Mouse (Mus musculus): ENCODE results near the gene Mdga1.

Mdga1 gene

GRCm38 (mm10) chr17:29886655-29887251 lies 83.1 kb downstream of the Mdga1 start:
- peak; percentile 57 for DNase-seq (ENCODE audit: low read depth, low spot score)

- no peak for DNase-seq (ENCODE audit: low read depth, low spot score)
These were observed 83.8 kb downstream of the Mdga1 start for GRCm38 (mm10) chr17:29886061-29886460.

DNA sequence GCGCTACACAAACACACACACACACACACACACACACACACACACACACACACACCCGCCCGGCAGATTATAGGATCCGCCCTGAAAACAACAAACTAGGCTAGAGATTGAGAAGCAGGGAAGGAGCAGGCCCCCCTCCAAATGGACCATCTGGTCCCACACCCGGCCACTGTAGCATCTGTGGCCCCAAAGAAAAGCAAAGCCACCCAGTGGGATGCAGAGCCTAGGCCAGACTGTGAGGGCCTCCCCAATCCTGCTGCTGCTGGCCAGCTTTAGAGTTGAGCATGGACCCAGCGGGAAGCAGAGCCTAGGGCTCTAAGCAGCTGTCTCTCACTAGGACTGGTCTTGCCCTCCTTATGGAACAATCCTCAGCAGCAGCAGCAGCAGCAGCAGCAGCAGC lies 85.3 kb downstream of the Mdga1 start:
- no peak for DNase-seq (ENCODE audit: low read depth, low spot score)

- DNase-seq (ENCODE audit: low read depth, low spot score): no peak
These were observed 86.5 kb downstream of the Mdga1 start for GRCm38 (mm10) chr17:29883351-29883750.

- DNase-seq (ENCODE audit: low read depth, low spot score): peak; percentile 73
These were observed 87.0 kb downstream of the Mdga1 start for GRCm38 (mm10) chr17:29882885-29883284.

GRCm38 (mm10) chr17:29880251-29880650 lies 89.6 kb downstream of the Mdga1 start:
- DNase-seq (ENCODE audit: low read depth, low spot score): peak; percentile 90

DNA sequence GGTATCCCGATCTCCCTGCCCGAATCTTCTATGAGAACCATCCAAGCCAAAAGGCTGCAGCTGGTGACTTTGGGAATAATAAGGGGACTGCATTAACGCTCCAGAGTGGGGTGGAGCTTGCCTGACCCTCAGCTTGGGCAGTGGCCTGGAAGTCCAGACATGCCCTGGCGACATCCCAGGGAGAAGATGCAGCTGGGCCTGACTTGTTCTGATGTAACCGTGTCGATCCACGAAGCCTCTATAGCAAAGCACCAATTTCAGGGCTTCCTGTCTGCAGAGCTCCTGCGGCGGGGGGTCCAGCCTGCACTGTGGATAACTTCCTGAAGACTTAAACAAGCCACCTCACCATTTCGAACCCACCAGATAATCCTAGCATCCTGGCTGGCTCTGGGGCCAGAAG lies 90.9 kb downstream of the Mdga1 start:
- DNase-seq (ENCODE audit: low read depth, low spot score): no peak

GRCm38 (mm10) chr17:29874082-29874679 lies 95.7 kb downstream of the Mdga1 start:
- no peak for DNase-seq (ENCODE audit: low read depth, low spot score)

GRCm38 (mm10) chr17:29873580-29874015 lies 96.3 kb downstream of the Mdga1 start:
- DNase-seq (ENCODE audit: low read depth, low spot score): no peak

- peak; percentile 95 for DNase-seq (ENCODE audit: low read depth, low spot score)
These were observed 99.6 kb downstream of the Mdga1 start for GRCm38 (mm10) chr17:29870316-29870715.

DNA sequence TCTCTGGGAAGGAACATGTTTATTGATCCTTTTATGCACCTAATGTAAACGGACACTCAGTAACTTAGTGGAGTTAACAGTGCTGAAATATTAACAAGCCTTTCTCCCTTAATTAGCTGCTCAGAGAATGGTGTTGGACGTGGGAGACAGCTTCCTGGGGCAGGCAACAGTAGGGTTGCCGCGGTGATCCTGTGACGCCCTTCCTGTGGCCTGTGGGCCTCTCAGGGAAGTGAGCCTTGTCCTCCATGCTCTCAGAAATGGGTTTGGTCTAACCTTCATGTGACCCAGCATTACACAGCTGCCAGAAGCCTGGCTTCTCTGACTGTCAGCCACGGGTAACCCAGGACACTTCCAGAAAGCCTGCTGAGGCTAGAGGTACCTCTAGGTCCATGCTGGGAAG lies 104.0 kb downstream of the Mdga1 start:
- no peak for DNase-seq (ENCODE audit: low read depth, low spot score)

- peak; percentile 66 for DNase-seq (ENCODE audit: low read depth, low spot score)
These were observed 105.4 kb downstream of the Mdga1 start for GRCm38 (mm10) chr17:29864440-29864839.

- no peak for DNase-seq (ENCODE audit: low read depth, low spot score)
These were observed 110.1 kb downstream of the Mdga1 start for GRCm38 (mm10) chr17:29859788-29860283.

GRCm38 (mm10) chr17:29858764-29859163 lies 111.1 kb downstream of the Mdga1 start:
- DNase-seq (ENCODE audit: low read depth, low spot score): peak; percentile 77

- no peak for DNase-seq (ENCODE audit: low read depth, low spot score)
These were observed 113.9 kb downstream of the Mdga1 start for GRCm38 (mm10) chr17:29855702-29856580.

DNA sequence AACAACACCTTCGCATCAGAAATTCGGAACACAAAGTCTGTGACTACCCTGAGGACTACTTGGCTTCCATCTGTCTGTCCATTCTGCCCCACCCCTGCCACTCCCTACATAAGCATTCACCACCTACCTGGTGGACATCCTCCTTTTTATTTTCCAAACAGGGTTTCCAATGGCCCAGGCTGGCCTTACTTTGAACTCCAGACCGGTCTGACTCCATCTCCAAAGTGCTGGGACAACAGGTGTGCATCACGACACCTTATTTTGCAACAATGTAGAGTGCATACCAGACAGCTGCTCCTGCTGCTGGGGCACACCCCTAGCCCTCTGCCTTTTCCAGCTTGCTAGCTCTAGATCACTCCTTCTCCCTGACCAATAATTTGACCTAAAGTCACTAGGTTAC lies 115.1 kb downstream of the Mdga1 start:
- peak; percentile 58 for DNase-seq (ENCODE audit: low read depth, low spot score)

- no peak for DNase-seq (ENCODE audit: low read depth, low spot score)
These were observed 115.5 kb downstream of the Mdga1 start for GRCm38 (mm10) chr17:29854388-29854787.

DNA sequence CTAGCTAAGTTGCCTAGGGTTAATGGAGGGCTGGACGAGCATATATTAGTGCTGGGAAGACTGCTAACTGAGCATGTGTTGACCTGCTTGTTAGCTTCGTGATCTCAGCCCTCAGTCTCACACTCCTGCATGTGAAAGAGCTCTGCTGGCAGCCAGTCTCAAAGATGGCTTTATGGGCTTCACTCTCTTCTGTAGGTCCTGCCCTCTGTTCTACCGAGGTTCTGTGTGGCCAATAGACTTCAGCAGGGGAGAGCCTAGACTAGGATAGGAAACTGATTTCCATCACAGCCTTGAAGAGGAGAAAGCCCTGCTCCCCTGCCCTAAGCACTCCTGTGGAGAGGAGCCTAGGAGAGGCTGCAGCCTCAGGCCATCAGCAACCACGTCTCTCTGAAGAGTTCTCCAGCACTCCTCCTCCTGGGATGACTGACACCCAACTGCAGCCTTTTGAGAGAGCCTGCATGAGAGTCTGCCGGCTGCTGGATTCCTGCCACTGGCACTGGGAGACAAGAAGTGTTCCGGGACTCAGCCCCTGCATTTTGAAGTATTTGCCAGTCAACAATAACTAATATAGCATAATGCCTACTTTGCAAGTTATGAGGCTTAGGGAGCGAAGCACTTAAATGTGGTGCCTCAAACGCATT lies 116.9 kb downstream of the Mdga1 start:
- peak; percentile 88 for DNase-seq (ENCODE audit: low read depth, low spot score)

GRCm38 (mm10) chr17:29849436-29849797 lies 120.5 kb downstream of the Mdga1 start:
- no peak for DNase-seq (ENCODE audit: low read depth, low spot score)

GRCm38 (mm10) chr17:29848793-29849435 lies 121.0 kb downstream of the Mdga1 start:
- peak; percentile 93 for DNase-seq (ENCODE audit: low read depth, low spot score)

DNA sequence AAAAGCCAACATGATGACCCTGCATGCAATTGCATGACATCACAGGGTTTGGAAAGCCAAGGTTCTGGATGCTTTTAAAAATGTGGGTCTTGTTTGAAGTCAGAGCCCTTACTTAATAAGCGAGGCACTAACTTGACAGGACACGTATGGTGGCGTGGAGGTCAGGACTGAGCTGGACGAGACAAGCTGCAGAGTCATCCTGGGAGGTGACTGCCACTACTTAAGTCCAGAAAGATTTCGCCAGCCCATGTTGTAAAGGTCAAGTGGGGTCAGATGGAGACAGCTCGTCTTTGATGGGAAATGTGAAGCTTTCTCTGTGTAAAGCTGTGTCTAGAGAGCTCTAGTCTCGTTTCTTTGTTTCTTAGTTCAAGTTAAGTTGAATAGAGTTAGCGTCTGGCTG lies 122.6 kb downstream of the Mdga1 start:
- peak; percentile 39 for DNase-seq (ENCODE audit: low read depth, low spot score)
